Mouse (Mus musculus) neural tube, embryonic 14.5 days (tissue): ENCODE data around the gene Cfap299. TPM values are rescaled to one million over a fixed set of nuclear protein-coding genes. Genes with fewer than 3 reads are reported as not detected.

ENCODE experiments used
- ATAC-seq: fragments of 200-750 bp; cut with Nextera tagmentation; 2 replicates; pipeline ENCODE4 v1.8.0; 2017; ENCODE audit warnings: low read depth, mild to moderate bottlenecking, moderate TSS enrichment, moderate library complexity
- H3K27ac ChIP-seq: fragments of 300-500 bp; sonication (generic); 2 replicates; pipeline ENCODE4 v1.5.1; 2014; ENCODE audit warnings: low read depth, mild to moderate bottlenecking, control low read depth, low read length, moderate library complexity, mixed read lengths
- H3K27me3 ChIP-seq: fragments of 300-500 bp; sonication (generic); 2 replicates; pipeline ENCODE4 v1.6.1; 2014; ENCODE audit warnings: low read length; ENCODE audit not compliant: control insufficient read depth, insufficient read depth
- H3K36me3 ChIP-seq: fragments of 300-500 bp; sonication (generic); 2 replicates; pipeline ENCODE4 v1.6.1; 2014; ENCODE audit warnings: low read length, mixed read lengths; ENCODE audit not compliant: control insufficient read depth, insufficient read depth
- H3K4me1 ChIP-seq: fragments of 300-500 bp; sonication (generic); 2 replicates; pipeline ENCODE4 v1.6.1; 2014; ENCODE audit warnings: low read length; ENCODE audit not compliant: control insufficient read depth, insufficient read depth
- H3K4me2 ChIP-seq: fragments of 300-500 bp; sonication (generic); 2 replicates; pipeline ENCODE4 v1.6.1; 2014; ENCODE audit warnings: mild to moderate bottlenecking, low read depth, low read length, control low read depth
- H3K4me3 ChIP-seq: fragments of 300-500 bp; sonication (generic); 2 replicates; pipeline ENCODE4 v1.5.1; 2014; ENCODE audit warnings: low read depth, low read length, control low read depth, mixed read lengths
- H3K9ac ChIP-seq: fragments of 300-500 bp; sonication (generic); replicated peaks from 2 replicates; pipeline ENCODE4 v1.6.1; 2014; ENCODE audit warnings: low read depth, mild to moderate bottlenecking, control low read depth, low read length, mixed read lengths
- H3K9me3 ChIP-seq: fragments of 300-500 bp; sonication (generic); 2 replicates; pipeline ENCODE4 v1.6.1; 2016; ENCODE audit warnings: low read length; ENCODE audit not compliant: control insufficient read depth
- WGBS: fragments of 180-500 bp; shearing (Covaris S2); extraction: QIAGEN DNeasy Blood & Tissue Kit; methylation state at CpG from one replicate; pipeline ENCODE4 v1.1.7; 2014; 5-methylcytosine and 5-hydroxymethylcytosine counted together
- polyA plus RNA-seq: library from polyadenylated mRNA; unstranded; fragments of >200 nt; fragmentation: Nextera tagmentation; extraction: Ambion mirVana; gene quantifications from 2 replicates; pipeline ENCODE4 v1.2.1, GENCODE M21; 2014

Cfap299 gene
- polyA plus RNA-seq, 1 experiment from 2014 or later: 1.8 TPM

GRCm38 (mm10) chr5:98476539-98476938, 147.4 kb downstream of the Cfap299 start:
- Histone ChIP-seq H3K4me3 (no peak overlapping the region), H3K9ac (no peak overlapping the region), H3K36me3 (no peaks in the 10 kb centered on the region), H3K9me3 (no peaks in the 10 kb centered on the region), H3K4me2 (no peak overlapping the region), H3K4me1 (no peaks in the 10 kb centered on the region), H3K27ac (no peak overlapping the region), H3K27me3 (no peaks in the 10 kb centered on the region)
- 95% methylated on average over 3 of the region's 3 CpGs for WGBS
- no peak for ATAC-seq

- Histone ChIP-seq H3K36me3 (no peaks in the 10 kb centered on the region), H3K4me2 (no peak overlapping the region), H3K27me3 (no peaks in the 10 kb centered on the region), H3K9ac (no peak overlapping the region), H3K9me3 (no peaks in the 10 kb centered on the region), H3K4me3 (no peak overlapping the region), H3K4me1 (no peaks in the 10 kb centered on the region), H3K27ac (no peak overlapping the region)
- no peak for ATAC-seq
- 85% methylated on average over 8 of the region's 8 CpGs for WGBS
Observed at GRCm38 (mm10) chr5:98477261-98477660, 148.2 kb downstream of the Cfap299 start.

- no peaks in the 10 kb centered on the region for H3K27me3 ChIP-seq
Observed at GRCm38 (mm10) chr5:98483507-98483906, 154.4 kb downstream of the Cfap299 start.

GRCm38 (mm10) chr5:98485189-98485588, 156.1 kb downstream of the Cfap299 start:
- no peak overlapping the region for H3K4me3 ChIP-seq
- H3K9ac ChIP-seq: no peak overlapping the region
- 92% methylated on average over 1 of the region's 1 CpGs for WGBS
- no peak for ATAC-seq
- H3K4me2 ChIP-seq: no peak overlapping the region
- H3K9me3 ChIP-seq: no peaks in the 10 kb centered on the region
- H3K36me3 ChIP-seq: no peaks in the 10 kb centered on the region
- H3K27ac ChIP-seq: no peak overlapping the region
- H3K4me1 ChIP-seq: no peaks in the 10 kb centered on the region
- H3K27me3 ChIP-seq: no peaks in the 10 kb centered on the region

More at GRCm38 (mm10) chr5:98483507-98483906, 154.4 kb downstream of the Cfap299 start:
- ATAC-seq: no peak
- H3K4me2 ChIP-seq: no peak overlapping the region
- H3K4me1 ChIP-seq: no peaks in the 10 kb centered on the region
- no peak overlapping the region for H3K9ac ChIP-seq
- no peak overlapping the region for H3K4me3 ChIP-seq
- H3K36me3 ChIP-seq: no peaks in the 10 kb centered on the region
- WGBS: 74% methylated on average over 5 of the region's 5 CpGs
- no peak overlapping the region for H3K27ac ChIP-seq
- H3K9me3 ChIP-seq: no peaks in the 10 kb centered on the region

- Histone ChIP-seq H3K27me3 (no peaks in the 10 kb centered on the region), H3K36me3 (no peaks in the 10 kb centered on the region), H3K27ac (no peak overlapping the region), H3K4me2 (no peak overlapping the region), H3K4me1 (no peaks in the 10 kb centered on the region), H3K4me3 (no peak overlapping the region), H3K9ac (no peak overlapping the region), H3K9me3 (no peaks in the 10 kb centered on the region)
- WGBS: 88% methylated on average over 4 of the region's 4 CpGs
- ATAC-seq: no peak
Observed at GRCm38 (mm10) chr5:98498317-98498716, 169.2 kb downstream of the Cfap299 start.

GRCm38 (mm10) chr5:98516214-98516613, 187.1 kb downstream of the Cfap299 start:
- WGBS: 32% methylated on average over 7 of the region's 7 CpGs
- peak; percentile 69; the same call in 1 of the 2 replicates for ATAC-seq
- Histone ChIP-seq H3K27me3 (no peaks in the 10 kb centered on the region), H3K27ac (no peak overlapping the region), H3K9me3 (no peaks in the 10 kb centered on the region), H3K4me2 (no peak overlapping the region), H3K4me3 (no peak overlapping the region), H3K36me3 (no peaks in the 10 kb centered on the region), H3K9ac (no peak overlapping the region), H3K4me1 (no peaks in the 10 kb centered on the region)

GRCm38 (mm10) chr5:98520118-98520517, 191.0 kb downstream of the Cfap299 start:
- no peak for ATAC-seq
- Histone ChIP-seq H3K9ac (no peak overlapping the region), H3K36me3 (no peaks in the 10 kb centered on the region), H3K4me2 (no peak overlapping the region), H3K27ac (no peak overlapping the region), H3K4me1 (no peaks in the 10 kb centered on the region), H3K4me3 (no peak overlapping the region), H3K9me3 (no peaks in the 10 kb centered on the region), H3K27me3 (no peaks in the 10 kb centered on the region)
- WGBS: 87% methylated on average over 2 of the region's 2 CpGs

- Histone ChIP-seq H3K4me2 (no peak overlapping the region), H3K27ac (no peak overlapping the region), H3K4me1 (no peaks in the 10 kb centered on the region), H3K36me3 (no peaks in the 10 kb centered on the region), H3K9me3 (no peaks in the 10 kb centered on the region), H3K4me3 (no peak overlapping the region), H3K9ac (no peak overlapping the region), H3K27me3 (no peaks in the 10 kb centered on the region)
- WGBS: 90% methylated on average over 7 of the region's 7 CpGs
- ATAC-seq: no peak
Observed at GRCm38 (mm10) chr5:98522270-98522977, 193.3 kb downstream of the Cfap299 start.

- Histone ChIP-seq H3K4me2 (no peak overlapping the region), H3K4me1 (no peaks in the 10 kb centered on the region), H3K27ac (no peak overlapping the region), H3K36me3 (no peaks in the 10 kb centered on the region), H3K9me3 (no peaks in the 10 kb centered on the region), H3K9ac (no peak overlapping the region), H3K27me3 (no peaks in the 10 kb centered on the region), H3K4me3 (no peak overlapping the region)
- WGBS: 82% methylated on average over 7 of the region's 7 CpGs
- no peak for ATAC-seq
Observed at GRCm38 (mm10) chr5:98523050-98523449, 193.9 kb downstream of the Cfap299 start.
